Mouse (Mus musculus) heart, embryonic 10.5 days (tissue): ENCODE data around the gene Kit. TPM values are rescaled to one million over a fixed set of nuclear protein-coding genes. Genes with fewer than 3 reads are reported as not detected.
A peak's percentile ranks its signal among the peaks of the same experiment; 100 is the strongest.

ENCODE experiments used
- DNase-seq: peaks from one replicate; pipeline ENCODE4 v3.0.0-alpha.2; 2017; ENCODE audit warnings: low spot score
- H3K27ac ChIP-seq: fragments of 300-500 bp; sonication (generic); 2 replicates; pipeline ENCODE4 v1.5.1; 2016; ENCODE audit warnings: mild to moderate bottlenecking
- H3K27me3 ChIP-seq: fragments of 300-500 bp; sonication (generic); 2 replicates; pipeline ENCODE4 v1.6.1; 2016; ENCODE audit warnings: mild to moderate bottlenecking; ENCODE audit not compliant: poor library complexity, insufficient read depth, severe bottlenecking
- H3K36me3 ChIP-seq: fragments of 300-500 bp; sonication (generic); 2 replicates; pipeline ENCODE4 v1.6.1; 2016; ENCODE audit warnings: mild to moderate bottlenecking, moderate library complexity
- H3K4me1 ChIP-seq: fragments of 300-500 bp; sonication (generic); 2 replicates; pipeline ENCODE4 v1.6.1; 2016; ENCODE audit warnings: mild to moderate bottlenecking
- H3K4me3 ChIP-seq: fragments of 300-500 bp; sonication (generic); 2 replicates; pipeline ENCODE4 v1.5.1; 2016; ENCODE audit warnings: mild to moderate bottlenecking, moderate library complexity
- H3K9me3 ChIP-seq: fragments of 300-500 bp; sonication (generic); 2 replicates; pipeline ENCODE4 v1.6.1; 2016; ENCODE audit warnings: mild to moderate bottlenecking, moderate library complexity
- WGBS: fragments of 180-500 bp; shearing (Covaris S2); methylation state at CpG from one replicate; pipeline ENCODE4 v1.1.7; 2016; 5-methylcytosine and 5-hydroxymethylcytosine counted together
- polyA plus RNA-seq: library from polyadenylated mRNA; unstranded; fragments of >200 nt; fragmentation: Nextera tagmentation; extraction: Ambion mirVana; gene quantifications from 2 replicates; pipeline ENCODE4 v1.2.1, GENCODE M21; 2016

The Kit gene
- polyA plus RNA-seq, 1 experiment from 2014 or later: 12.2 TPM

- H3K36me3 ChIP-seq: no peaks in the 10 kb centered on the region
- H3K4me3 ChIP-seq: no peak overlapping the region
- no peak for DNase-seq
- no peaks in the 10 kb centered on the region for H3K9me3 ChIP-seq
- 76% methylated on average over 2 of the region's 2 CpGs for WGBS
- H3K27me3 ChIP-seq: no peaks in the 10 kb centered on the region
- H3K4me1 ChIP-seq: no peaks in the 10 kb centered on the region
- H3K27ac ChIP-seq: no peak overlapping the region
Observed at GRCm38 (mm10) chr5:75663768-75664167, 89.1 kb downstream of the Kit start.

DNA sequence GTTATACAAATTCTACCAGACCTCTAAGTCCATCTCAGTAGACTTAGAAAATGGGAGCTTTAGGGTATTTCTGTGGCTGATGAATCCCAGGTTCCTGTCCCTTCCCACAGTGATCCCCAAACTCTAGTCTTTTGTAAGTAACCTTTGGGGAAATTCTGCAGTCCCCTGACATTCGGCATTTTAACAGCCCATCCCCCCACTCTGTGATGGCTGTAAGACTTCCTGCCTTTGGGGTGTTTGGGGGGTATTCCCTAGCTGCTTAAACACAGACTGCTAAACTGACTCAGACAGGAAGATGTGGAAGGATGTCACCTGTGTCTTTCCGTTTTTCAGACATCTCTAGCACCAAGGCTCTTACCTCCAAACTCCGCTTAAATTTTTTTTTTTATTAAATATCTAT lies 92.4 kb downstream of the Kit start:
- Histone ChIP-seq H3K36me3 (no peaks in the 10 kb centered on the region), H3K9me3 (no peaks in the 10 kb centered on the region), H3K27ac (no peak overlapping the region), H3K27me3 (no peaks in the 10 kb centered on the region), H3K4me1 (no peaks in the 10 kb centered on the region), H3K4me3 (no peak overlapping the region)
- 51% methylated on average over 3 of the region's 3 CpGs for WGBS
- no peak for DNase-seq

DNA sequence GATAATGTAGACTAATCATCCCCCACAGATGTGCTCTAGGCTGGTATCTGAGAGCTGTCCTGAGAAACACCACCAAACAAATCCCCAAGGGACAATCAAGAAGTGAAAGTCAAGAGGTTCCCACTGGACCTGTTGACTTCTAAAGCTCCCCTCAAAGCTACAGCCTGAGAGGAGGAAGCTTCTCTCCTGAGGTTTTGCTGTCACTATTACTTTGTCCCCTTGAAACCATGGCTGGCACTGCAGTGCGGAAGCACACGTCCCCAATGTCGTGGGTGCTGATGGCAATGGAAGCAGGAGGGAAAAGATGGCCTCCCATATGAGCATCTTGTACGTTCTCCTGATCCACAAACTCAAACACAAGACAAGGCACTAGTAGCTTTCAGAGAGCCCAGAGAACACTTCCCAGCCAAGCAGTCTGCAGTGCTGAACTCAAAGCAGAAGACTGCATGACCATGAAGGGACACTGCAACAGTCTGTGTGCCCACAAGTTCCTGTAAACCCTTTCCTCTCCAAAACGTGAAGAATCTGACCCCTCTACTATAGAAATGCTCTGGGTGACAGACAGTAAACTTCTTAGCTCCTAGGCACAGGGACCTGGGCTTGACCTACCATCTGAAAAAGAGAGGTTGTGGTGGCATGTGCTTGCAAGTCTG lies 96.5 kb downstream of the Kit start:
- no peaks in the 10 kb centered on the region for H3K36me3 ChIP-seq
- 85% methylated on average over 5 of the region's 5 CpGs for WGBS
- no peak overlapping the region for H3K4me3 ChIP-seq
- no peak for DNase-seq
- H3K27me3 ChIP-seq: no peaks in the 10 kb centered on the region
- H3K4me1 ChIP-seq: no peaks in the 10 kb centered on the region
- no peaks in the 10 kb centered on the region for H3K9me3 ChIP-seq
- H3K27ac ChIP-seq: no peak overlapping the region

GRCm38 (mm10) chr5:75676024-75676423 lies 101.3 kb downstream of the Kit start:
- DNase-seq: no peak
- no peaks in the 10 kb centered on the region for H3K27me3 ChIP-seq
- 73% methylated on average over 3 of the region's 3 CpGs for WGBS
- H3K4me3 ChIP-seq: no peak overlapping the region
- no peaks in the 10 kb centered on the region for H3K9me3 ChIP-seq
- H3K4me1 ChIP-seq: no peaks in the 10 kb centered on the region
- no peaks in the 10 kb centered on the region for H3K36me3 ChIP-seq
- H3K27ac ChIP-seq: no peak overlapping the region

GRCm38 (mm10) chr5:75679896-75680295 lies 105.2 kb downstream of the Kit start:
- no peak overlapping the region for H3K4me3 ChIP-seq
- no peaks in the 10 kb centered on the region for H3K4me1 ChIP-seq
- DNase-seq: no peak
- no peaks in the 10 kb centered on the region for H3K36me3 ChIP-seq
- no peak overlapping the region for H3K27ac ChIP-seq
- 85% methylated on average over 3 of the region's 3 CpGs for WGBS
- H3K27me3 ChIP-seq: no peaks in the 10 kb centered on the region; the same call in 1 of the 2 replicates
- no peaks in the 10 kb centered on the region for H3K9me3 ChIP-seq

- no peak for DNase-seq
- no peaks in the 10 kb centered on the region for H3K4me1 ChIP-seq
- no peaks in the 10 kb centered on the region for H3K9me3 ChIP-seq
- no peaks in the 10 kb centered on the region for H3K27me3 ChIP-seq
- no peak overlapping the region for H3K27ac ChIP-seq
- no peaks in the 10 kb centered on the region for H3K36me3 ChIP-seq
- no peak overlapping the region for H3K4me3 ChIP-seq
- WGBS: 77% methylated on average over 12 of the region's 12 CpGs
Observed at GRCm38 (mm10) chr5:75695162-75695809, 120.6 kb downstream of the Kit start.

- Histone ChIP-seq H3K9me3 (0 out of 2 replicates have a peak, but pooled peaks cover 3% of the 10 kb centered on the region), H3K27ac (no peak overlapping the region), H3K4me1 (peaks cover 6% of the 10 kb centered on the region), H3K27me3 (no peaks in the 10 kb centered on the region), H3K36me3 (no peaks in the 10 kb centered on the region), H3K4me3 (no peak overlapping the region)
- DNase-seq: no peak
- WGBS: 76% methylated on average over 5 of the region's 5 CpGs
Observed at GRCm38 (mm10) chr5:75696960-75697359, 122.2 kb downstream of the Kit start.

DNA sequence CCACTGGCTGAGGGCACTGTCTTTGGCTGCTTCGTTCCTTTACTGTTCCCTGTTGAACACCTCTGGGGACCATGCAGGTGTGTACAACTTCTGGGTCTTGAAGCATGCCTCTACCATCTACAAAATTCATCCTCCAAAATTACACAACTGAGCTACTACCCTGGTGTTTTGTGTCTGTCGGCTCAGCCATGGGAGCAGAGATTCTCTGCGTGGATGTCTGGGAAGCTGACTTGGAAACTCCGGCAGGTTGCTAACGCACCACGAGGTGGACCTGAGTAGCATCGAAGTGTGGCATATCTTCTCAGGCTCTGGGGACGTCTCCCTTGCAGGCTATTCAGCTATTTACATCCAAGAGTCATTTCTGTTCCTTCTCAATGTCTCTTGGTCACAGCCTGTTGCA lies 123.8 kb downstream of the Kit start:
- 85% methylated on average over 8 of the region's 8 CpGs for WGBS
- Histone ChIP-seq H3K4me3 (no peak overlapping the region), H3K36me3 (no peaks in the 10 kb centered on the region), H3K4me1 (peaks cover 6% of the 10 kb centered on the region), H3K27me3 (no peaks in the 10 kb centered on the region), H3K27ac (no peak overlapping the region), H3K9me3 (0 out of 2 replicates have a peak, but pooled peaks cover 3% of the 10 kb centered on the region)
- DNase-seq: peak; percentile 63

GRCm38 (mm10) chr5:75699081-75699480 lies 124.4 kb downstream of the Kit start:
- Histone ChIP-seq H3K36me3 (no peaks in the 10 kb centered on the region), H3K27ac (no peak overlapping the region), H3K4me3 (no peak overlapping the region), H3K27me3 (no peaks in the 10 kb centered on the region), H3K4me1 (peaks cover 6% of the 10 kb centered on the region), H3K9me3 (0 out of 2 replicates have a peak, but pooled peaks cover 3% of the 10 kb centered on the region)
- DNase-seq: peak; percentile 35
- 66% methylated on average over 7 of the region's 7 CpGs for WGBS

GRCm38 (mm10) chr5:75699516-75699915 lies 124.8 kb downstream of the Kit start:
- DNase-seq: no peak
- Histone ChIP-seq H3K27ac (no peak overlapping the region), H3K36me3 (no peaks in the 10 kb centered on the region), H3K27me3 (no peaks in the 10 kb centered on the region), H3K4me3 (no peak overlapping the region), H3K9me3 (0 out of 2 replicates have a peak, but pooled peaks cover 3% of the 10 kb centered on the region), H3K4me1 (peaks cover 6% of the 10 kb centered on the region)
- WGBS: 79% methylated on average over 9 of the region's 9 CpGs

DNA sequence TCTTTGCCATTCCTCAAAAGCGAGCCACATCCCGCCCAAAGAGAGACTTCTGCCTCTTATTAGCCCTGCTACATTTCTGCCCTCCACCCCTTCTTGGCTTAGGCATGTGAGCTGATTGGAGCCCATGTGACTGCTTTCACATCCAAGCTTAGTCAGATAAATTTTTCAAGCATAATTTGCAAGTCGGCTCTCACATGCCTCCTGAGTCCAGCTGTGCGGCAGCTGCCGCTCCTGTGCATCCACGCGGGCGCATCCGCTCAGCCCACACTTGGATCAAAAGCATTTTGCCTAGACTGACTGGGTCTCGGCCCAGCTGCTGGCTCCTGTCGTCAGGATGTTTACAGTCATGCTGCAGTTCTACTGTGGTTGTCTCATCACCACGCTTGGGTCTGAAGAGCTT lies 126.9 kb downstream of the Kit start:
- Histone ChIP-seq H3K9me3 (0 out of 2 replicates have a peak, but pooled peaks cover 3% of the 10 kb centered on the region), H3K4me1 (peaks cover 6% of the 10 kb centered on the region), H3K4me3 (no peak overlapping the region), H3K27me3 (no peaks in the 10 kb centered on the region), H3K27ac (no peak overlapping the region), H3K36me3 (no peaks in the 10 kb centered on the region)
- peak; percentile 63 for DNase-seq
- 81% methylated on average over 12 of the region's 12 CpGs for whole genome bisulfite sequencing

DNA sequence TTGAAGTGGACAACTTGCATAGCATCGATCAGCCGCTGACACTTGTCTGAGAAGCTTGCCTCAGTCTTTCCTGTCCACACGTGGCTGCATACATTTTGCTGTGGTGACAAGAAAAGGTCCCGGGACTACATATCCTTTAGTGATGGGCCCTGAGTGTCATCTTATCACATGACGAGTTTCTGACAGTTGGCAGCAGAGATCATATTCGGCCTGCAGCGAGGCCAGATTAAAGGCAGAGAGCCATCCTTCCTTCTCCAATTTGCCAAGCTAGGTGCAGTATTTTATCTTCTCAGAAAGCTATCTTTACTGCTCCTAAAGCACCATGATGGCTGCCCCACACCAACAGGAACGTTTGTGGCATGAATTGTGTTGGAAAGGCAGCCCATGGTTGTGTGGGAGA lies 127.4 kb downstream of the Kit start:
- WGBS: 84% methylated on average over 8 of the region's 8 CpGs
- H3K36me3 ChIP-seq: no peaks in the 10 kb centered on the region
- H3K4me3 ChIP-seq: no peak overlapping the region
- H3K4me1 ChIP-seq: peaks cover 6% of the 10 kb centered on the region
- no peaks in the 10 kb centered on the region for H3K27me3 ChIP-seq
- H3K9me3 ChIP-seq: 0 out of 2 replicates have a peak, but pooled peaks cover 3% of the 10 kb centered on the region
- H3K27ac ChIP-seq: no peak overlapping the region
- DNase-seq: peak; percentile 58

GRCm38 (mm10) chr5:75704584-75705175 lies 130.0 kb downstream of the Kit start:
- H3K4me3 ChIP-seq: no peak overlapping the region
- no peak overlapping the region for H3K27ac ChIP-seq
- no peaks in the 10 kb centered on the region for H3K27me3 ChIP-seq
- H3K9me3 ChIP-seq: 0 out of 2 replicates have a peak, but pooled peaks cover 3% of the 10 kb centered on the region
- H3K36me3 ChIP-seq: no peaks in the 10 kb centered on the region
- DNase-seq: peak; percentile 10
- peaks cover 6% of the 10 kb centered on the region for H3K4me1 ChIP-seq
- 77% methylated on average over 7 of the region's 7 CpGs for WGBS
